Mouse (Mus musculus) thymus, adult 2 months (tissue): ENCODE data around the gene Mtor.

ENCODE experiments used
- CTCF ChIP-seq: fragments of 200-500 bp; IDR thresholded peaks from 2 replicates; pipeline ENCODE4 v1.5.1; 2012; ENCODE audit warnings: mild to moderate bottlenecking, control low read depth, low read length, moderate library complexity, borderline replicate concordance; ENCODE audit not compliant: control insufficient read depth, poor library complexity, insufficient read depth; ENCODE audit errors: extremely low read depth
- POLR2A ChIP-seq: fragments of 200-500 bp; IDR thresholded peaks from 2 replicates; pipeline ENCODE4 v1.6.1; 2012; ENCODE audit warnings: mild to moderate bottlenecking, low read length, control low read depth, moderate library complexity; ENCODE audit not compliant: control insufficient read depth, poor library complexity, insufficient read depth; ENCODE audit errors: extremely low read depth

- TF ChIP-seq CTCF, result no peak
- TF ChIP-seq POLR2A, result no peak
Measured at GRCm38 (mm10) chr4:148466511-148467079, 18.2 kb downstream of the Mtor start.
